ENCODE assay signal across 33 mouse cellular contexts in the genomic region with DNA sequence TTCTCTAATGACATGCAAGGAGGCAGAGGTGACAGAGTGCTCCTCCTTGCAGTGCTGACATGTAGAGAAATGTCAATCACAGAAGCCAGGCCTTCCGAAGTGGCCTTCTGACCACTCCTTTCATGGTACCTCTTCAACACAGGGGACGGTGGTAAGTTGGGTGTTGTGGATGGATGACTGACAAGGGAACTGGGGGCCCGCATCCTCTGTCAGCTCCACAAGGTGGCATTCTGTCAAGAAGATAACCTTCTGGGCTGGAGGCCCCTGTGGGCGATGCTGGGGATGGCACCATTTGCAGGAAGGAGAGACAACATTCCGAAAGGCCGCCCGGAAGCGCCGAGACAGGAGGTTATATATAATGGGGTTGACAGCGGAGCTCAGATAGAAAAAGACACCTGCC. TPM values are rescaled to one million over a fixed set of nuclear protein-coding genes. Genes with fewer than 3 reads are reported as not detected.
DNase-seq lines count a peak whose midpoint lies in the region; TF ChIP-seq lines count a peak whose summit lies in the region.
"Had no signal": no experiment of that assay in that cellular context is flagged by ENCODE, and none has a peak within 500 bp of the region (broad histone marks: within the 10 kb centered on the region; RNA-seq: fewer than 3 reads in every experiment).

No protein-coding gene starts in this region.

- intact Hi-C loops in left cerebral cortex, postnatal 4 days (cut with DNase I) = no loop called here

- H3K27me3 ChIP-seq in heart, embryonic 10.5 days (ENCODE audit: insufficient read depth, poor library complexity, severe bottlenecking) = no peaks in the 10 kb centered on the region
- H3K27me3 ChIP-seq: embryonic facial prominence, embryonic 15.5 days; forebrain, embryonic 12.5 days; heart, embryonic 12.5 days; limb, embryonic 15.5 days; liver, embryonic 15.5 days; midbrain, embryonic 15.5 days; neural tube, embryonic 12.5 days had no signal

- no peak overlapping the region for H3K4me3 ChIP-seq in heart, embryonic 10.5 days
- H3K4me3 ChIP-seq: embryonic facial prominence, embryonic 10.5 days; embryonic facial prominence, embryonic 15.5 days; forebrain, embryonic 12.5 days; heart, embryonic 12.5 days; limb, embryonic 10.5 days; limb, embryonic 15.5 days; liver, embryonic 15.5 days; midbrain, embryonic 10.5 days; midbrain, embryonic 15.5 days; myocyte; neural tube, embryonic 12.5 days had no signal

- H3K36me3 ChIP-seq in heart, embryonic 10.5 days = no peaks in the 10 kb centered on the region
- H3K36me3 ChIP-seq: embryonic facial prominence, embryonic 10.5 days; embryonic facial prominence, embryonic 15.5 days; forebrain, embryonic 12.5 days; G1E; heart, embryonic 12.5 days; limb, embryonic 10.5 days; limb, embryonic 15.5 days; liver, embryonic 15.5 days; midbrain, embryonic 10.5 days; midbrain, embryonic 15.5 days; neural tube, embryonic 12.5 days had no signal

- 56% methylated on average over 10 of the region's 10 CpGs for WGBS in heart, embryonic 10.5 days

- TF ChIP-seq POLR2A in brain, embryonic 14.5 days (IDR thresholded peaks at IDR 0.05; ENCODE audit: borderline replicate concordance, extremely low read depth, insufficient read depth, insufficient read length, poor library complexity, severe bottlenecking) = no peak

- peak; percentile 77 for DNase-seq in heart, embryonic 10.5 days (ENCODE audit: low spot score)
- DNase-seq in heart, postnatal 4 days = no peak
- DNase-seq in left cerebral cortex, postnatal 4 days = peak; percentile 10
- DNase-seq in left cerebral cortex, adult 18-20 months (ENCODE audit: low spot score in 2 of 2) = no peak
- peak; percentile 7 for DNase-seq in R1 (ENCODE audit: low read depth, low spot score)
- no peak for DNase-seq in brain, embryonic 14.5 days (ENCODE audit: low read depth)
- no peak for DNase-seq in layer of hippocampus, postnatal 10 days (ENCODE audit: low spot score in 2 of 2)
- DNase-seq: adrenal gland, postnatal 25 days; B cell, adult 2 months; gastrocnemius, postnatal 14 days; heart, adult 11 months; kidney, adult 9 months; lung, embryonic 14.5 days; lung, postnatal 14 days; thymus, adult 18-20 months; thymus, postnatal 25 days had no signal

- no peaks in the 10 kb centered on the region for H3K9me3 ChIP-seq in heart, embryonic 10.5 days
- H3K9me3 ChIP-seq: embryonic facial prominence, embryonic 10.5 days; embryonic facial prominence, embryonic 15.5 days; forebrain, embryonic 12.5 days; heart, embryonic 12.5 days; limb, embryonic 10.5 days; limb, embryonic 15.5 days; liver, embryonic 15.5 days; midbrain, embryonic 10.5 days; midbrain, embryonic 15.5 days; neural tube, embryonic 12.5 days had no signal

- TF ChIP-seq CTCF in brain, embryonic 14.5 days (IDR thresholded peaks at IDR 0.05; ENCODE audit: borderline replicate concordance, extremely low read depth, insufficient read depth, insufficient read length) = peak; percentile 4; the same call in 1 of the 2 replicates

- H3K27ac ChIP-seq in heart, embryonic 10.5 days = no peak overlapping the region
- H3K27ac ChIP-seq: embryonic facial prominence, embryonic 10.5 days; embryonic facial prominence, embryonic 15.5 days; forebrain, embryonic 12.5 days; limb, embryonic 10.5 days; limb, embryonic 15.5 days; liver, embryonic 15.5 days; midbrain, embryonic 10.5 days; midbrain, embryonic 15.5 days; neural tube, embryonic 12.5 days; stomach, postnatal 0 days had no signal

- peaks cover 3% of the 10 kb centered on the region; the same call in 1 of the 2 replicates for H3K4me1 ChIP-seq in heart, embryonic 10.5 days
- H3K4me1 ChIP-seq: embryonic facial prominence, embryonic 10.5 days; embryonic facial prominence, embryonic 15.5 days; forebrain, embryonic 12.5 days; heart, embryonic 12.5 days; limb, embryonic 15.5 days; liver, embryonic 15.5 days; midbrain, embryonic 10.5 days; midbrain, embryonic 15.5 days; neural tube, embryonic 12.5 days had no signal

RNA-seq across cellular contexts. Expression of a gene that starts 14.0 kb away (rescaled TPM):
- 0.16 and 0.25 TPM in 2 replicates for polyA plus RNA-seq in heart, embryonic 10.5 days (2016; fragmentation: Nextera tagmentation; extraction: Ambion mirVana)
- not detected for total RNA-seq in heart, postnatal 4 days (2021)
- total RNA-seq in left cerebral cortex, postnatal 4 days (2021) = not detected
- total RNA-seq in left cerebral cortex, adult 18-20 months (2021) = under 1 TPM; 0.19 to 0.28 TPM
- polyA plus RNA-seq in brain, embryonic 14.5 days (2012; rRNA removed) = 0.24 and 0.25 TPM in 2 replicates
- total RNA-seq in layer of hippocampus, postnatal 10 days (2021) = under 1 TPM; 0.09 to 0.14 TPM
- total RNA-seq: adrenal gland, adult 18-20 months; adrenal gland, postnatal 25 days; gastrocnemius, postnatal 14 days; megakaryocyte progenitor cell, adult 5-6 weeks had no signal
- polyA plus RNA-seq: embryonic facial prominence, embryonic 10.5 days; forebrain, embryonic 12.5 days; G1E; heart, embryonic 12.5 days; heart, postnatal 0 days; limb, embryonic 15.5 days; liver, embryonic 15.5 days; lung, embryonic 14.5 days; midbrain, embryonic 10.5 days; myocyte; spleen, adult 2 months had no signal

Comparison
In these comparisons a context has a peak if more than half of its experiments do, and no peak if none do; other contexts are left out.
1. DNase-seq: peak in heart, embryonic 10.5 days (single experiment), left cerebral cortex, postnatal 4 days (single experiment) and R1 (single experiment); none in heart, postnatal 4 days (single experiment), left cerebral cortex, adult 18-20 months (0 of 2), brain, embryonic 14.5 days (single experiment) and layer of hippocampus, postnatal 10 days (0 of 2).